Mouse (Mus musculus): ENCODE measurements at regions not wholly inside any gene's neighbourhood (a gene's known extent, or its start where the extent isn't known, plus 50 kb on each side); places are given as distances from the start of the nearest gene placed in this dataset.
A peak's percentile ranks its signal among the peaks of the same experiment; 100 is the strongest.

- H3K27ac ChIP-seq (ENCODE audit: low read length) = no peak overlapping the region
- no peaks in the 10 kb centered on the region for H3K9me3 ChIP-seq (replicated peaks; ENCODE audit: control insufficient read depth, low read length)
- WGBS = 33% methylated on average over 10 of the region's 10 CpGs
- no peak overlapping the region for H3K9ac ChIP-seq (ENCODE audit: low read length)
- H3K4me2 ChIP-seq (ENCODE audit: low read depth, low read length) = no peak overlapping the region
- no peaks in the 10 kb centered on the region for H3K36me3 ChIP-seq (ENCODE audit: control insufficient read depth, insufficient read depth, low read length)
- no peak overlapping the region for H3K4me3 ChIP-seq (replicated peaks; ENCODE audit: low read length)
- H3K27me3 ChIP-seq (ENCODE audit: control insufficient read depth, insufficient read depth, low read length) = no peaks in the 10 kb centered on the region
- H3K4me1 ChIP-seq (ENCODE audit: control insufficient read depth, insufficient read depth, low read length) = no peaks in the 10 kb centered on the region
- no peak for ATAC-seq (ENCODE audit: insufficient read depth, low FRiP score)
Measured at GRCm38 (mm10) chr12:27127054-27127605, 215.2 kb downstream of the Sox11 start.

- no peak for ATAC-seq (ENCODE audit: insufficient read depth, low FRiP score)
Measured at GRCm38 (mm10) chr12:27118581-27118980, 223.8 kb downstream of the Sox11 start.

GRCm38 (mm10) chr12:27115392-27115791 is 227.0 kb downstream of the Sox11 start:
- ATAC-seq (ENCODE audit: insufficient read depth, low FRiP score) = no peak
- WGBS = 88% methylated on average over 6 of the region's 6 CpGs
- H3K27ac ChIP-seq (ENCODE audit: low read length) = no peak overlapping the region

More at GRCm38 (mm10) chr12:27118581-27118980, 223.8 kb downstream of the Sox11 start:
- H3K9me3 ChIP-seq (replicated peaks; ENCODE audit: control insufficient read depth, low read length) = no peaks in the 10 kb centered on the region
- no peaks in the 10 kb centered on the region for H3K27me3 ChIP-seq (ENCODE audit: control insufficient read depth, insufficient read depth, low read length)
- no peak overlapping the region for H3K4me3 ChIP-seq (replicated peaks; ENCODE audit: low read length)
- H3K9ac ChIP-seq (ENCODE audit: low read length) = no peak overlapping the region
- H3K4me1 ChIP-seq (ENCODE audit: control insufficient read depth, insufficient read depth, low read length) = no peaks in the 10 kb centered on the region
- H3K36me3 ChIP-seq (ENCODE audit: control insufficient read depth, insufficient read depth, low read length) = no peaks in the 10 kb centered on the region
- 82% methylated on average over 6 of the region's 6 CpGs for WGBS
- no peak overlapping the region for H3K4me2 ChIP-seq (ENCODE audit: low read depth, low read length)
- no peak overlapping the region for H3K27ac ChIP-seq (ENCODE audit: low read length)

GRCm38 (mm10) chr12:27104925-27105571 is 237.3 kb downstream of the Sox11 start:
- 83% methylated on average over 9 of the region's 9 CpGs for WGBS
- H3K4me1 ChIP-seq (ENCODE audit: control insufficient read depth, insufficient read depth, low read length) = no peaks in the 10 kb centered on the region
- ATAC-seq (ENCODE audit: insufficient read depth, low FRiP score) = no peak
- H3K9ac ChIP-seq (ENCODE audit: low read length) = no peak overlapping the region
- H3K27me3 ChIP-seq (ENCODE audit: control insufficient read depth, insufficient read depth, low read length) = no peaks in the 10 kb centered on the region
- no peaks in the 10 kb centered on the region for H3K36me3 ChIP-seq (ENCODE audit: control insufficient read depth, insufficient read depth, low read length)
- no peak overlapping the region for H3K27ac ChIP-seq (ENCODE audit: low read length)
- no peaks in the 10 kb centered on the region for H3K9me3 ChIP-seq (replicated peaks; ENCODE audit: control insufficient read depth, low read length)
- no peak overlapping the region for H3K4me3 ChIP-seq (replicated peaks; ENCODE audit: low read length)
- no peak overlapping the region for H3K4me2 ChIP-seq (ENCODE audit: low read depth, low read length)

More at GRCm38 (mm10) chr12:27115392-27115791, 227.0 kb downstream of the Sox11 start:
- no peak overlapping the region for H3K9ac ChIP-seq (ENCODE audit: low read length)
- no peak overlapping the region for H3K4me2 ChIP-seq (ENCODE audit: low read depth, low read length)
- H3K9me3 ChIP-seq (replicated peaks; ENCODE audit: control insufficient read depth, low read length) = no peaks in the 10 kb centered on the region
- no peaks in the 10 kb centered on the region for H3K36me3 ChIP-seq (ENCODE audit: control insufficient read depth, insufficient read depth, low read length)
- no peak overlapping the region for H3K4me3 ChIP-seq (replicated peaks; ENCODE audit: low read length)
- H3K4me1 ChIP-seq (ENCODE audit: control insufficient read depth, insufficient read depth, low read length) = no peaks in the 10 kb centered on the region
- no peaks in the 10 kb centered on the region for H3K27me3 ChIP-seq (ENCODE audit: control insufficient read depth, insufficient read depth, low read length)

- Histone ChIP-seq H3K27me3 (ENCODE audit: control insufficient read depth, insufficient read depth, low read length) (no peaks in the 10 kb centered on the region), H3K27ac (ENCODE audit: low read length) (no peak overlapping the region)
Measured at GRCm38 (mm10) chr12:27102996-27103395, 239.4 kb downstream of the Sox11 start.

GRCm38 (mm10) chr12:27089206-27089605 is 253.2 kb downstream of the Sox11 start:
- Histone ChIP-seq H3K4me2 (ENCODE audit: low read depth, low read length) (no peak overlapping the region), H3K9ac (ENCODE audit: low read length) (no peak overlapping the region), H3K27me3 (ENCODE audit: control insufficient read depth, insufficient read depth, low read length) (no peaks in the 10 kb centered on the region), H3K4me1 (ENCODE audit: control insufficient read depth, insufficient read depth, low read length) (no peaks in the 10 kb centered on the region), H3K9me3 (replicated peaks; ENCODE audit: control insufficient read depth, low read length) (no peaks in the 10 kb centered on the region; the same call in 1 of the 2 replicates), H3K4me3 (replicated peaks; ENCODE audit: low read length) (no peak overlapping the region), H3K36me3 (ENCODE audit: control insufficient read depth, insufficient read depth, low read length) (no peaks in the 10 kb centered on the region), H3K27ac (ENCODE audit: low read length) (no peak overlapping the region)
- 77% methylated on average over 1 of the region's 1 CpGs for WGBS
- ATAC-seq (ENCODE audit: insufficient read depth, low FRiP score) = no peak

More at GRCm38 (mm10) chr12:27102996-27103395, 239.4 kb downstream of the Sox11 start:
- H3K4me3 ChIP-seq (replicated peaks; ENCODE audit: low read length) = no peak overlapping the region
- no peaks in the 10 kb centered on the region for H3K9me3 ChIP-seq (replicated peaks; ENCODE audit: control insufficient read depth, low read length)
- H3K36me3 ChIP-seq (ENCODE audit: control insufficient read depth, insufficient read depth, low read length) = no peaks in the 10 kb centered on the region
- no peak overlapping the region for H3K4me2 ChIP-seq (ENCODE audit: low read depth, low read length)
- H3K9ac ChIP-seq (ENCODE audit: low read length) = no peak overlapping the region
- 85% methylated on average over 2 of the region's 2 CpGs for WGBS
- no peaks in the 10 kb centered on the region for H3K4me1 ChIP-seq (ENCODE audit: control insufficient read depth, insufficient read depth, low read length)
- ATAC-seq (ENCODE audit: insufficient read depth, low FRiP score) = no peak

GRCm38 (mm10) chr12:27085890-27086289 is 256.5 kb downstream of the Sox11 start:
- Histone ChIP-seq H3K9me3 (replicated peaks; ENCODE audit: control insufficient read depth, low read length) (no peaks in the 10 kb centered on the region), H3K36me3 (ENCODE audit: control insufficient read depth, insufficient read depth, low read length) (no peaks in the 10 kb centered on the region), H3K27ac (ENCODE audit: low read length) (no peak overlapping the region), H3K27me3 (ENCODE audit: control insufficient read depth, insufficient read depth, low read length) (no peaks in the 10 kb centered on the region), H3K4me3 (replicated peaks; ENCODE audit: low read length) (no peak overlapping the region), H3K9ac (ENCODE audit: low read length) (no peak overlapping the region), H3K4me1 (ENCODE audit: control insufficient read depth, insufficient read depth, low read length) (0 out of 2 replicates have a peak, but pooled peaks cover 4% of the 10 kb centered on the region), H3K4me2 (ENCODE audit: low read depth, low read length) (no peak overlapping the region)
- ATAC-seq (ENCODE audit: insufficient read depth, low FRiP score) = no peak
- 81% methylated on average over 2 of the region's 2 CpGs for WGBS

- 44% methylated on average over 4 of the region's 4 CpGs for WGBS
Measured at GRCm38 (mm10) chr12:27083645-27084550, 258.5 kb downstream of the Sox11 start.

More at GRCm38 (mm10) chr12:27083645-27084550, 258.5 kb downstream of the Sox11 start:
- no peak overlapping the region for H3K27ac ChIP-seq (ENCODE audit: low read length)
- H3K4me2 ChIP-seq (ENCODE audit: low read depth, low read length) = no peak overlapping the region
- ATAC-seq (ENCODE audit: insufficient read depth, low FRiP score) = 0 out of 2 replicates have a peak, but pooled peaks have one; percentile 14
- no peak overlapping the region for H3K9ac ChIP-seq (ENCODE audit: low read length)
- 0 out of 2 replicates have a peak, but pooled peaks cover 4% of the 10 kb centered on the region for H3K4me1 ChIP-seq (ENCODE audit: control insufficient read depth, insufficient read depth, low read length)
- no peak overlapping the region for H3K4me3 ChIP-seq (replicated peaks; ENCODE audit: low read length)
- H3K9me3 ChIP-seq (replicated peaks; ENCODE audit: control insufficient read depth, low read length) = no peaks in the 10 kb centered on the region
- no peaks in the 10 kb centered on the region for H3K27me3 ChIP-seq (ENCODE audit: control insufficient read depth, insufficient read depth, low read length)
- H3K36me3 ChIP-seq (ENCODE audit: control insufficient read depth, insufficient read depth, low read length) = no peaks in the 10 kb centered on the region
